Mouse (Mus musculus): ENCODE data around the gene Tcf3.

GRCm38 (mm10) chr10:80460324-80460723 is 26.9 kb upstream of the Tcf3 start:
- TF ChIP-seq POLR2A (IDR thresholded peaks at IDR 0.05; ENCODE audit: insufficient read depth, low read length) (no peak), CTCF (IDR thresholded peaks at IDR 0.05; ENCODE audit: low read depth, low read length) (no peak), EP300 (IDR thresholded peaks at IDR 0.05; ENCODE audit: insufficient read depth, low read depth, low read length) (no peak)

Data from ES-Bruce4 (cell line).